Mouse (Mus musculus) neural tube, embryonic 15.5 days (tissue): ENCODE data around the gene She. TPM values are rescaled to one million over a fixed set of nuclear protein-coding genes. Genes with fewer than 3 reads are reported as not detected.
A peak's percentile ranks its signal among the peaks of the same experiment; 100 is the strongest.

Experiments used
- ATAC-seq: fragments of 200-750 bp; cut with Nextera tagmentation; 2 replicates; pipeline ENCODE4 v1.8.0; 2017; ENCODE audit warnings: mild to moderate bottlenecking, moderate TSS enrichment, moderate library complexity; ENCODE audit not compliant: low FRiP score
- H3K27ac ChIP-seq: fragments of 300-500 bp; sonication (generic); replicated peaks from 2 replicates; pipeline ENCODE4 v1.5.1; 2015; ENCODE audit warnings: mild to moderate bottlenecking, inconsistent platforms
- H3K27me3 ChIP-seq: fragments of 300-500 bp; sonication (generic); replicated peaks from 2 replicates; pipeline ENCODE4 v1.6.1; 2015; ENCODE audit warnings: inconsistent platforms
- H3K36me3 ChIP-seq: fragments of 300-500 bp; sonication (generic); 2 replicates; pipeline ENCODE4 v1.6.1; 2015; ENCODE audit warnings: inconsistent platforms
- H3K4me1 ChIP-seq: fragments of 300-500 bp; sonication (generic); 2 replicates; pipeline ENCODE4 v1.6.1; 2015; ENCODE audit warnings: inconsistent platforms
- H3K4me2 ChIP-seq: fragments of 300-500 bp; sonication (generic); 2 replicates; pipeline ENCODE4 v1.6.1; 2015; ENCODE audit warnings: inconsistent platforms, mild to moderate bottlenecking, moderate library complexity
- H3K4me3 ChIP-seq: fragments of 300-500 bp; sonication (generic); replicated peaks from 2 replicates; pipeline ENCODE4 v1.5.1; 2015; ENCODE audit warnings: mild to moderate bottlenecking, inconsistent platforms
- H3K9ac ChIP-seq: fragments of 300-500 bp; sonication (generic); replicated peaks from 2 replicates; pipeline ENCODE4 v1.6.1; 2015; ENCODE audit warnings: mild to moderate bottlenecking, inconsistent platforms
- H3K9me3 ChIP-seq: fragments of 300-500 bp; sonication (generic); replicated peaks from 2 replicates; pipeline ENCODE4 v1.6.1; 2016; ENCODE audit warnings: inconsistent platforms
- WGBS: fragments of 180-500 bp; shearing (Covaris S2); methylation state at CpG from one replicate; pipeline ENCODE4 v1.1.7; 2015; ENCODE audit warnings: mixed read lengths; 5-methylcytosine and 5-hydroxymethylcytosine counted together
- polyA plus RNA-seq: library from polyadenylated mRNA; unstranded; fragments of >200 nt; fragmentation: Nextera tagmentation; extraction: Ambion mirVana; gene quantifications from 2 replicates; pipeline ENCODE4 v1.2.1, GENCODE M21; 2015

Gene She
- polyA plus RNA-seq, 1 experiment from 2014 or later, result 1.4 TPM

- 53% methylated on average over 6 of the region's 6 CpGs for WGBS
- Histone ChIP-seq H3K27ac (no peak overlapping the region), H3K9ac (no peak overlapping the region), H3K4me1 (peaks cover 23% of the 10 kb centered on the region), H3K4me3 (no peak overlapping the region), H3K36me3 (no peaks in the 10 kb centered on the region), H3K27me3 (no peaks in the 10 kb centered on the region), H3K9me3 (no peaks in the 10 kb centered on the region), H3K4me2 (no peak overlapping the region)
- no peak for ATAC-seq
Observed at GRCm38 (mm10) chr3:89865020-89865419, 33.9 kb downstream of the She start.

DNA sequence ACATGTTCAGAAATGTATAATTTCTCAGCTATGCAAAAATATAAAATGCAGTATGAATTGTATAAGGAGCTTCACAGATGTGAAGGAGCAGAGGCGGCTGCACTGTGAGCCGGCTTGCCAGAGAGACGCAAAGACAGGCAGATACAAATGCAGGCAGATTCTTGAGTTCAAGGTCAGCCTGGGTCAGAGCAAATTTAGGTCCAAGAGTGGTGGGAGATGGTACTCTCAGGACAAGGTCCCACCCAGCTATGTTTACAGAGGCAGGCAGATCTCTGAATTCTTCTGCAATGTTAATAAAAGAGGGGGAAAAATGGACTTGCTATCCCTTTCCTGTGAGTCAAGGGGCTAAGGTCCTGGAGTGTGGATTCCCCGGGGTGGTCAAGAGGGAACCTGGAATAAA is 34.6 kb downstream of the She start:
- Histone ChIP-seq H3K4me2 (no peak overlapping the region), H3K27me3 (no peaks in the 10 kb centered on the region), H3K4me1 (peaks cover 25% of the 10 kb centered on the region), H3K9ac (no peak overlapping the region), H3K4me3 (no peak overlapping the region), H3K27ac (no peak overlapping the region), H3K36me3 (no peaks in the 10 kb centered on the region), H3K9me3 (no peaks in the 10 kb centered on the region)
- WGBS, result 85% methylated on average over 4 of the region's 4 CpGs
- no peak for ATAC-seq

DNA sequence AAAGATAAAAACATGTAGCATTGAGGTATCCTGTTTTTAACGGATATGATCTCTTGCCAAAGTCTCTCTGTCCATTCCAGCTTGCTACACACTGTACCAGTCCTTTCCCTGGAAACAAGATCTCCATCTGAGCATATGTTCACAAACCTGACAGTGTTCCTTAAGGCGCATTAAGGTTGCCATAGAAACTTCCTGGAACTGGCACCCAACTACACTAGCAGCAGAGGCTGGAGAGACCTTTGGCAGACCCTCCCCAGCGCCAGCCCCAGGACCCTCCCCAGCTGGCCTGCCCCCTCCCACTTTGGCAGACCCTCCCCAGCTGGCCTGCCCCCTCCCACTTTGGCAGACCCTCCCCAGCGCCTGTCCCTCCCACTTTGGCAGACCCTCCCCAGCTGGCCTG is 36.5 kb downstream of the She start:
- Histone ChIP-seq H3K9me3 (no peaks in the 10 kb centered on the region), H3K4me3 (no peak overlapping the region), H3K4me2 (no peak overlapping the region), H3K27ac (0 out of 2 replicates have a peak overlapping the region, but pooled peaks have one; percentile 49), H3K36me3 (no peaks in the 10 kb centered on the region), H3K4me1 (peaks cover 20% of the 10 kb centered on the region), H3K9ac (no peak overlapping the region), H3K27me3 (no peaks in the 10 kb centered on the region)
- 44% methylated on average over 4 of the region's 4 CpGs for WGBS
- ATAC-seq, result peak; percentile 88

DNA sequence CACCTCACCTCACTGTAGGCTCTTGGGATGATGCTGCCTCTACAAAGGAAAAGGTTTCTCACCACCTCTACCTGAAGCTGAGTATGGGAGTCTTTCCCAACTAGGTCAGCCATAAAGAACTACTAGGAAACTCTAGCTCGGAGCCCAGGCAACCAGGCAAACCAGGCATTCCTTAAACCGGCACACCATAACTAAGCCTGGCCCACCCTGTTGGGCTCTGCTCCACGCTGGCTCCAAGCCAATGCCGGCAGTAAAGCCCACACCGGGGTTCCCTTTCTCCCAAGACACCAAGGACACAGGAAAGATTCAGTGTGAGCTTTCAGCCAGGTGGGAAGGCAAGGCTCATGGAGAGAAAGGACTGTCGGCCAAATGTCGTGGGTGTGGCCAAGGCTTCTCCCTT is 37.2 kb downstream of the She start:
- Histone ChIP-seq H3K9ac (no peak overlapping the region), H3K36me3 (no peaks in the 10 kb centered on the region), H3K27ac (peak overlapping the region; percentile 34; the same call in 1 of the 2 replicates), H3K4me2 (peak overlapping the region; percentile 15; the same call in 1 of the 2 replicates), H3K9me3 (no peaks in the 10 kb centered on the region), H3K27me3 (no peaks in the 10 kb centered on the region), H3K4me1 (peaks cover 20% of the 10 kb centered on the region), H3K4me3 (no peak overlapping the region)
- 21% methylated on average over 7 of the region's 7 CpGs for WGBS
- ATAC-seq, result peak; percentile 74

GRCm38 (mm10) chr3:89868956-89869355 is 37.8 kb downstream of the She start:
- no peak overlapping the region for H3K4me3 ChIP-seq
- 51% methylated on average over 9 of the region's 9 CpGs for WGBS
- no peaks in the 10 kb centered on the region for H3K27me3 ChIP-seq
- H3K9ac ChIP-seq, result no peak overlapping the region
- no peaks in the 10 kb centered on the region for H3K36me3 ChIP-seq
- no peak for ATAC-seq
- no peaks in the 10 kb centered on the region for H3K9me3 ChIP-seq
- peaks cover 20% of the 10 kb centered on the region for H3K4me1 ChIP-seq
- no peak overlapping the region for H3K4me2 ChIP-seq
- H3K27ac ChIP-seq, result peak overlapping the region; percentile 34; the same call in 1 of the 2 replicates

DNA sequence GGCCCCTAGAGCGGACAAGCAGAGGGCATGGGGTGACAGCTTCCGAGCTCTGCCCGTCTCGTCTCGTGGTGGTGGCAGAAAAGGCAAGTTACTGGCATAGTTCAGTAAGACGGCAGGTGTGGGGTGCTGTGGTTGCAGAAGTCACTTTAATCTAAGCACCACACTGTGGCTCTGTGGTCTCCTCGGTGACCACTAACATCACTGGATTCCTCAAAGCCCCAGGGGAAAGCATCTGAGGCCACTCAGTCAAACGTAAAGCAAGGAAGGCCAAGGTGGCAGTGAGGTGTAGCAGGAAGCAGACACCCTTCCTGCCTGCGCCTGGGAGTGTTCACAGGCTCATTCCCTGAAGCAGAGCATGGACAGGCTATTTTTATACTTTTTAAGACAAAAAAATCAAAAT is 38.4 kb downstream of the She start:
- ATAC-seq, result no peak
- 69% methylated on average over 9 of the region's 9 CpGs for WGBS

DNA sequence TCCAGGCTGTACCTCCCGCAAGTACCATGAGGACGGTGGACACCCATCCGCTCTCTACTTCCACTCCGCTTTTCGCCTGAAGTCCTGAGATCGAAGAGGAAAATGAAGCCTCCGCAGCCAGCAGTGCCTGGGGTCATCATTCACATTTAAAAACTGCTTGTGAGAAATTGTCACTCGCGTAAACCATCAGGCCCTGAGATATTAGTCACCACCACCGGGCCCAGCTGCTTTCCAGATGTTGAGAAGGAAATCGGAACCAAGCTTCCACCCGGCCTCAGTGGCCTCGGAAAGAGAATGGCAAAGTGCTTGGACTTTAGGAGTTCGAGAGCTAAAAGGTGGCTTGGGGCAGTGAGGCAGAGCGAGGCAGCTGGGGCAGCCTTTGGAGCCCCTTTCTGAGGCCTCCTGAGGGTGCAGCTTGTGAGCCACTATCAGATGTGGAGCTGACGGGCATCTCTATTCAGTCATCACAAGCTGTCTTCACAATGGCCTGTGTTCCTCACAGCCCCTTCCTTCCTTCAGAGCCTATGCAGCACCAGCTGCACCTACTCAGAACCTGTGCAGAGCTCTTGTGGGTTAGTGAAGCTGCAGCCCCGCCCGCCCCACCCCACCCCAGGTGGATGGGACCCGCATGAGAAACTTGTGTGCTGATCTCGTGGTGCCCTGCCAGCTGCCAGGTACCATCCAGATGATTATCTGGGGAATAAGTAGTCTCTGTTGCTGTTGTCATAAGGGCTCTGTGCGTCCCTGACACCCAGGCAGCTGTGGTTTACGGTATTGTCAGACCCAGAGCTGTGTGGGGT is 39.5 kb downstream of the She start:
- no peak overlapping the region for H3K27ac ChIP-seq
- ATAC-seq, result no peak
- H3K4me3 ChIP-seq, result no peak overlapping the region
- WGBS, result 85% methylated on average over 22 of the region's 22 CpGs
- no peaks in the 10 kb centered on the region for H3K27me3 ChIP-seq
- H3K9ac ChIP-seq, result no peak overlapping the region
- H3K9me3 ChIP-seq, result no peaks in the 10 kb centered on the region
- H3K4me2 ChIP-seq, result no peak overlapping the region
- no peaks in the 10 kb centered on the region for H3K36me3 ChIP-seq
- H3K4me1 ChIP-seq, result peaks cover 14% of the 10 kb centered on the region

More for the DNA sequence above, 38.4 kb downstream of the She start:
- H3K27ac ChIP-seq, result no peak overlapping the region
- H3K9me3 ChIP-seq, result no peaks in the 10 kb centered on the region
- H3K36me3 ChIP-seq, result no peaks in the 10 kb centered on the region
- H3K27me3 ChIP-seq, result no peaks in the 10 kb centered on the region
- H3K4me1 ChIP-seq, result peaks cover 20% of the 10 kb centered on the region
- H3K9ac ChIP-seq, result no peak overlapping the region
- no peak overlapping the region for H3K4me2 ChIP-seq
- no peak overlapping the region for H3K4me3 ChIP-seq

GRCm38 (mm10) chr3:89871339-89871914 is 40.3 kb downstream of the She start:
- WGBS, result 76% methylated on average over 8 of the region's 8 CpGs
- Histone ChIP-seq H3K27me3 (no peaks in the 10 kb centered on the region), H3K4me3 (no peak overlapping the region), H3K9ac (no peak overlapping the region), H3K9me3 (no peaks in the 10 kb centered on the region), H3K27ac (no peak overlapping the region), H3K4me2 (no peak overlapping the region), H3K4me1 (peaks cover 14% of the 10 kb centered on the region), H3K36me3 (no peaks in the 10 kb centered on the region)
- ATAC-seq, result no peak

GRCm38 (mm10) chr3:89872209-89872608 is 41.0 kb downstream of the She start:
- Histone ChIP-seq H3K9me3 (no peaks in the 10 kb centered on the region), H3K4me2 (no peak overlapping the region), H3K4me3 (no peak overlapping the region), H3K36me3 (no peaks in the 10 kb centered on the region), H3K27me3 (no peaks in the 10 kb centered on the region), H3K9ac (no peak overlapping the region), H3K4me1 (peaks cover 14% of the 10 kb centered on the region), H3K27ac (no peak overlapping the region)
- 76% methylated on average over 7 of the region's 7 CpGs for WGBS
- ATAC-seq, result no peak

DNA sequence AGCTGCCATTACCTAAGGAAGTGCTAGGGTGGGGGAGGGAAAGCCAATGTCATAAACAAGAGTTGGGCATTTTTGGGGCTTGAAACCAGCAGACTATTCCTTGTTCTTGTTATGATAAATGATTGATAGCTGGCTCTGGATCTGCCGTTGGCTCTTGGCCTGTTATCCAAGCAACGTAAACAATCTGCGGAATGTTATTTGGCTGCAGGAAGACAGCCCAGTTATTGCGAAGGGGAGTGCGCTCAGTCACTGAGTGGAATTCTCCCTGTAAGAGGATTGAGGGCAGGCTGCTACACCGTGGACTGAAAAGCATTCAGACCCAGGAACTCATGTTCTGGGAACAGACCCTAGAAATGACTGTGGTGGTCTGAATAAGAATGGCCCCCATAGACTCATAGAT is 41.5 kb downstream of the She start:
- H3K27ac ChIP-seq, result no peak overlapping the region
- no peaks in the 10 kb centered on the region for H3K9me3 ChIP-seq
- WGBS, result 87% methylated on average over 6 of the region's 6 CpGs
- H3K27me3 ChIP-seq, result no peaks in the 10 kb centered on the region
- H3K9ac ChIP-seq, result no peak overlapping the region
- H3K4me3 ChIP-seq, result no peak overlapping the region
- no peak for ATAC-seq
- no peaks in the 10 kb centered on the region for H3K36me3 ChIP-seq
- H3K4me1 ChIP-seq, result peaks cover 11% of the 10 kb centered on the region
- no peak overlapping the region for H3K4me2 ChIP-seq

DNA sequence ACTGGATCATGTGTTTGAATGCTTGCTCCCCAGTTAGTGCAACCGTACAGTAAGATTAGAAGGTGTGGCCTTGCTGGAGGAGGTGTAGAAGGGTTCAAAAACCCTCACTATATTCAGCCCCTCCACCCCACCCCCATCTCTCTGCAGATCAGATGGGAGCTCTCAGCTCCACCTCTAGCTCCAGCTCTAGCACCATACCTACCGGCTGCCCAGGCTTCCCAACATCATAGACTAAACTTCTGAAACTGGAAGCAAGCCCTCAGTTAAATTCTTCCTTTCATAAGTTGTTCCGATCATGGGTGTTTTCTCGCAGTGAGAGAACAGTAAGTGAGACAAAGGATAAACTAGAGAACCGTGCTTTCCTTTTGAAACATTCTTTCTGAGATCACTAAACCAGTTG is 42.9 kb downstream of the She start:
- no peak for ATAC-seq
- Histone ChIP-seq H3K4me3 (no peak overlapping the region), H3K4me1 (0 out of 2 replicates have a peak, but pooled peaks cover 2% of the 10 kb centered on the region), H3K36me3 (no peaks in the 10 kb centered on the region), H3K27me3 (no peaks in the 10 kb centered on the region), H3K4me2 (no peak overlapping the region), H3K9ac (no peak overlapping the region), H3K9me3 (no peaks in the 10 kb centered on the region), H3K27ac (no peak overlapping the region)
- 92% methylated on average over 5 of the region's 5 CpGs for WGBS

- ATAC-seq, result no peak
- Histone ChIP-seq H3K9me3 (no peaks in the 10 kb centered on the region), H3K9ac (no peak overlapping the region), H3K4me1 (0 out of 2 replicates have a peak, but pooled peaks cover 2% of the 10 kb centered on the region), H3K27ac (no peak overlapping the region), H3K4me2 (no peak overlapping the region), H3K27me3 (no peaks in the 10 kb centered on the region), H3K4me3 (no peak overlapping the region), H3K36me3 (no peaks in the 10 kb centered on the region)
- WGBS, result 80% methylated on average over 9 of the region's 9 CpGs
Observed at GRCm38 (mm10) chr3:89875021-89875420, 43.9 kb downstream of the She start.
